Mouse (Mus musculus): ENCODE measurements around the gene Map2k5. TPM values are rescaled to one million over a fixed set of nuclear protein-coding genes. Genes with fewer than 3 reads are reported as not detected.

Map2k5 gene
- polyA plus RNA-seq, 1 experiment = 25.3 TPM

- no peak for TF ChIP-seq CTCF (IDR thresholded peaks at IDR 0.05; ENCODE audit: low read depth, low read length)
- TF ChIP-seq POLR2A (IDR thresholded peaks at IDR 0.05; ENCODE audit: borderline replicate concordance, low read depth, low read length) = no peak
- Histone ChIP-seq H3K4me3 (ENCODE audit: insufficient read depth, low read length) (no peak overlapping the region), H3K27ac (ENCODE audit: insufficient read depth, low read depth, low read length) (no peak overlapping the region), H3K4me1 (ENCODE audit: control insufficient read depth, insufficient read depth, low read length) (peaks cover 29% of the 10 kb centered on the region)
These were observed 2.6 kb upstream of the Map2k5 start for GRCm38 (mm10) chr9:63380326-63380725.

GRCm38 (mm10) chr9:63378174-63378573 is 472 bp upstream of the Map2k5 start:
- peaks cover 19% of the 10 kb centered on the region for H3K4me1 ChIP-seq (ENCODE audit: control insufficient read depth, insufficient read depth, low read length)
- TF ChIP-seq CTCF (IDR thresholded peaks at IDR 0.05; ENCODE audit: low read depth, low read length) = no peak
- peak overlapping the region; percentile 82 for H3K27ac ChIP-seq (ENCODE audit: insufficient read depth, low read depth, low read length)

GRCm38 (mm10) chr9:63373315-63373714 is 4.4 kb downstream of the Map2k5 start:
- Histone ChIP-seq H3K4me3 (ENCODE audit: insufficient read depth, low read length) (no peak overlapping the region), H3K4me1 (ENCODE audit: control insufficient read depth, insufficient read depth, low read length) (peaks cover 9% of the 10 kb centered on the region; the same call in 1 of the 2 replicates), H3K27ac (ENCODE audit: insufficient read depth, low read depth, low read length) (no peak overlapping the region)
- no peak for TF ChIP-seq CTCF (IDR thresholded peaks at IDR 0.05; ENCODE audit: low read depth, low read length)
- TF ChIP-seq POLR2A (IDR thresholded peaks at IDR 0.05; ENCODE audit: borderline replicate concordance, low read depth, low read length) = no peak

More at GRCm38 (mm10) chr9:63378174-63378573, 472 bp upstream of the Map2k5 start:
- H3K4me3 ChIP-seq (ENCODE audit: insufficient read depth, low read length) = peak overlapping the region; percentile 91

- Histone ChIP-seq H3K4me3 (ENCODE audit: insufficient read depth, low read length) (no peak overlapping the region), H3K27ac (ENCODE audit: insufficient read depth, low read depth, low read length) (no peak overlapping the region), H3K4me1 (ENCODE audit: control insufficient read depth, insufficient read depth, low read length) (peaks cover 9% of the 10 kb centered on the region; the same call in 1 of the 2 replicates)
- TF ChIP-seq CTCF (IDR thresholded peaks at IDR 0.05; ENCODE audit: low read depth, low read length) (no peak), POLR2A (IDR thresholded peaks at IDR 0.05; ENCODE audit: borderline replicate concordance, low read depth, low read length) (no peak)
These were observed 5.2 kb downstream of the Map2k5 start for GRCm38 (mm10) chr9:63372541-63372940.

GRCm38 (mm10) chr9:63360410-63360809 is 17.3 kb downstream of the Map2k5 start:
- Histone ChIP-seq H3K4me3 (ENCODE audit: insufficient read depth, low read length) (no peak overlapping the region), H3K4me1 (ENCODE audit: control insufficient read depth, insufficient read depth, low read length) (peaks cover 5% of the 10 kb centered on the region; the same call in 1 of the 2 replicates), H3K27ac (ENCODE audit: insufficient read depth, low read depth, low read length) (no peak overlapping the region)
- TF ChIP-seq POLR2A (IDR thresholded peaks at IDR 0.05; ENCODE audit: borderline replicate concordance, low read depth, low read length) (no peak), CTCF (IDR thresholded peaks at IDR 0.05; ENCODE audit: low read depth, low read length) (no peak)

- TF ChIP-seq POLR2A (IDR thresholded peaks at IDR 0.05; ENCODE audit: borderline replicate concordance, low read depth, low read length) (no peak), CTCF (IDR thresholded peaks at IDR 0.05; ENCODE audit: low read depth, low read length) (no peak)
- peaks cover 5% of the 10 kb centered on the region; the same call in 1 of the 2 replicates for H3K4me1 ChIP-seq (ENCODE audit: control insufficient read depth, insufficient read depth, low read length)
- no peak overlapping the region for H3K4me3 ChIP-seq (ENCODE audit: insufficient read depth, low read length)
These were observed 18.7 kb downstream of the Map2k5 start for GRCm38 (mm10) chr9:63359016-63359415.

GRCm38 (mm10) chr9:63356721-63357120 is 21.0 kb downstream of the Map2k5 start:
- no peak overlapping the region for H3K4me3 ChIP-seq (ENCODE audit: insufficient read depth, low read length)
- no peak overlapping the region for H3K27ac ChIP-seq (ENCODE audit: insufficient read depth, low read depth, low read length)
- H3K4me1 ChIP-seq (ENCODE audit: control insufficient read depth, insufficient read depth, low read length) = peaks cover 5% of the 10 kb centered on the region; the same call in 1 of the 2 replicates
- TF ChIP-seq POLR2A (IDR thresholded peaks at IDR 0.05; ENCODE audit: borderline replicate concordance, low read depth, low read length) (no peak), CTCF (IDR thresholded peaks at IDR 0.05; ENCODE audit: low read depth, low read length) (no peak)

More at GRCm38 (mm10) chr9:63359016-63359415, 18.7 kb downstream of the Map2k5 start:
- no peak overlapping the region for H3K27ac ChIP-seq (ENCODE audit: insufficient read depth, low read depth, low read length)

- H3K4me3 ChIP-seq (ENCODE audit: insufficient read depth, low read length) = no peak overlapping the region
- peaks cover 5% of the 10 kb centered on the region; the same call in 1 of the 2 replicates for H3K4me1 ChIP-seq (ENCODE audit: control insufficient read depth, insufficient read depth, low read length)
- no peak overlapping the region for H3K27ac ChIP-seq (ENCODE audit: insufficient read depth, low read depth, low read length)
- TF ChIP-seq POLR2A (IDR thresholded peaks at IDR 0.05; ENCODE audit: borderline replicate concordance, low read depth, low read length) (no peak), CTCF (IDR thresholded peaks at IDR 0.05; ENCODE audit: low read depth, low read length) (no peak)
These were observed 21.4 kb downstream of the Map2k5 start for GRCm38 (mm10) chr9:63356278-63356677.

GRCm38 (mm10) chr9:63354168-63354567 is 23.5 kb downstream of the Map2k5 start:
- no peak for TF ChIP-seq CTCF (IDR thresholded peaks at IDR 0.05; ENCODE audit: low read depth, low read length)
- TF ChIP-seq POLR2A (IDR thresholded peaks at IDR 0.05; ENCODE audit: borderline replicate concordance, low read depth, low read length) = no peak
- H3K4me3 ChIP-seq (ENCODE audit: insufficient read depth, low read length) = no peak overlapping the region
- no peak overlapping the region for H3K27ac ChIP-seq (ENCODE audit: insufficient read depth, low read depth, low read length)
- H3K4me1 ChIP-seq (ENCODE audit: control insufficient read depth, insufficient read depth, low read length) = no peaks in the 10 kb centered on the region

GRCm38 (mm10) chr9:63350030-63350429 is 27.7 kb downstream of the Map2k5 start:
- Histone ChIP-seq H3K4me3 (ENCODE audit: insufficient read depth, low read length) (no peak overlapping the region), H3K27ac (ENCODE audit: insufficient read depth, low read depth, low read length) (no peak overlapping the region), H3K4me1 (ENCODE audit: control insufficient read depth, insufficient read depth, low read length) (no peaks in the 10 kb centered on the region)
- TF ChIP-seq CTCF (IDR thresholded peaks at IDR 0.05; ENCODE audit: low read depth, low read length) (no peak), POLR2A (IDR thresholded peaks at IDR 0.05; ENCODE audit: borderline replicate concordance, low read depth, low read length) (no peak)

GRCm38 (mm10) chr9:63349241-63349640 is 28.5 kb downstream of the Map2k5 start:
- no peak overlapping the region for H3K4me3 ChIP-seq (ENCODE audit: insufficient read depth, low read length)
- no peak for TF ChIP-seq CTCF (IDR thresholded peaks at IDR 0.05; ENCODE audit: low read depth, low read length)
- TF ChIP-seq POLR2A (IDR thresholded peaks at IDR 0.05; ENCODE audit: borderline replicate concordance, low read depth, low read length) = no peak
- no peaks in the 10 kb centered on the region for H3K4me1 ChIP-seq (ENCODE audit: control insufficient read depth, insufficient read depth, low read length)
- H3K27ac ChIP-seq (ENCODE audit: insufficient read depth, low read depth, low read length) = no peak overlapping the region

Data from bone marrow macrophage, adult 2 months (primary cell).